Mouse (Mus musculus) limb, embryonic 11.5 days (tissue): ENCODE measurements around the gene Plvap. TPM values are rescaled to one million over a fixed set of nuclear protein-coding genes. Genes with fewer than 3 reads are reported as not detected.

Source experiments
- ATAC-seq: fragments of 200-750 bp; cut with Nextera tagmentation; 2 replicates; pipeline ENCODE4 v1.8.0; 2017; ENCODE audit warnings: low read depth; ENCODE audit not compliant: insufficient number of reproducible peaks, low FRiP score, low TSS enrichment
- DNase-seq: peaks from one replicate; pipeline ENCODE4 v3.0.0-alpha.2; 2015; ENCODE audit warnings: low spot score
- H3K27ac ChIP-seq: fragments of 300-500 bp; sonication (generic); replicated peaks from 2 replicates; pipeline ENCODE4 v1.5.1; 2014; ENCODE audit warnings: low read depth, mild to moderate bottlenecking, low read length
- H3K27me3 ChIP-seq: fragments of 300-500 bp; sonication (generic); 2 replicates; pipeline ENCODE4 v1.6.1; 2014; ENCODE audit warnings: mild to moderate bottlenecking, low read length, mixed read lengths; ENCODE audit not compliant: control insufficient read depth, insufficient read depth
- H3K36me3 ChIP-seq: fragments of 300-500 bp; sonication (generic); 2 replicates; pipeline ENCODE4 v1.6.1; 2014; ENCODE audit warnings: mild to moderate bottlenecking, low read length, moderate library complexity, mixed read lengths; ENCODE audit not compliant: control insufficient read depth, insufficient read depth
- H3K4me1 ChIP-seq: fragments of 300-500 bp; sonication (generic); 2 replicates; pipeline ENCODE4 v1.6.1; 2014; ENCODE audit warnings: low read length, mixed read lengths; ENCODE audit not compliant: control insufficient read depth, insufficient read depth
- H3K4me2 ChIP-seq: fragments of 300-500 bp; sonication (generic); 2 replicates; pipeline ENCODE4 v1.6.1; 2014; ENCODE audit warnings: low read depth, mild to moderate bottlenecking, moderate library complexity; ENCODE audit not compliant: severe bottlenecking
- H3K4me3 ChIP-seq: fragments of 300-500 bp; sonication (generic); 2 replicates; pipeline ENCODE4 v1.5.1; 2014; ENCODE audit warnings: low read depth, low read length
- H3K9ac ChIP-seq: fragments of 300-500 bp; sonication (generic); 2 replicates; pipeline ENCODE4 v1.6.1; 2014; ENCODE audit warnings: mild to moderate bottlenecking, low read length
- H3K9me3 ChIP-seq: fragments of 300-500 bp; sonication (generic); 2 replicates; pipeline ENCODE4 v1.6.1; 2016; ENCODE audit warnings: low read length; ENCODE audit not compliant: control insufficient read depth
- WGBS: fragments of 180-500 bp; shearing (Covaris S2); extraction: QIAGEN DNeasy Blood & Tissue Kit; methylation state at CpG from one replicate; pipeline ENCODE4 v1.1.7; 2014; 5-methylcytosine and 5-hydroxymethylcytosine counted together
- polyA plus RNA-seq: library from polyadenylated mRNA; unstranded; fragments of >200 nt; fragmentation: Nextera tagmentation; extraction: Ambion mirVana; gene quantifications from 2 replicates; pipeline ENCODE4 v1.2.1, GENCODE M21; 2014

The Plvap gene
- polyA plus RNA-seq, 1 experiment from 2014 or later: 58.2 TPM

- H3K27ac ChIP-seq: 0 out of 2 replicates have a peak overlapping the region, but pooled peaks have one; percentile 10
- peak; percentile 33 for ATAC-seq
- no peaks in the 10 kb centered on the region; the same call in 1 of the 2 replicates for H3K9me3 ChIP-seq
- peak overlapping the region; percentile 60 for H3K9ac ChIP-seq
- peaks cover 5% of the 10 kb centered on the region; the same call in 1 of the 2 replicates for H3K4me1 ChIP-seq
- H3K4me2 ChIP-seq: peak overlapping the region; percentile 85
- peak overlapping the region; percentile 92 for H3K4me3 ChIP-seq
- peak; percentile 62 for DNase-seq
- under 1% methylated on average over 24 of the region's 24 CpGs for WGBS
- no peaks in the 10 kb centered on the region for H3K27me3 ChIP-seq
- H3K36me3 ChIP-seq: peaks cover 7% of the 10 kb centered on the region; the same call in 1 of the 2 replicates
Observed at GRCm38 (mm10) chr8:71469411-71469810, 42.1 kb downstream of the Plvap start.

DNA sequence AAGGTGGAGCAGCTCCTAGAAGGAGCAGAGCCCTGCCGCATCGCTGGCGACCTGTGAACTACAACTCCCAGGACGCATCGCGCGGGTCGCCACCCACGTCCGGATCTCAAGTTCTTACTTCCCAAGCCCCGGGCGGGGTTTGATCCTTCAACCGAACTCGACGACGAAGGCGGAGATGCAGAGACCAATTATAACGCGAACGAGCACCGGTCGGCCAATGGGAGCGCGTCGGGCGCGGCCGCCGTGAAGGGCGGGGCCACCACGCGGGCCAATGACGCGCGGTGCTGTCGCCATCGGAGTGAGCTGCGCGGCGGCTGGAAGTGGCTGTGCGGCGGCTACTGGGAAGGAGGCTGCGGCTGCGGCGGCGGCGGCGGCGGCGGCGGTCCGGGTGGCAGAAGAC, 42.6 kb downstream of the Plvap start, which contains the start of gene Dda1:
TSS of gene Dda1 (plus strand) at position 284 of the 400 bp plus-strand sequence.
- H3K9ac ChIP-seq: peak within 1 kb of the TSS; percentile 60
- WGBS: under 1% methylated on average over 52 of the region's 52 CpGs
- peak; percentile 97 for DNase-seq
- peaks cover 5% of the 10 kb centered on the region; the same call in 1 of the 2 replicates for H3K36me3 ChIP-seq
- H3K4me3 ChIP-seq: peak within 1 kb of the TSS; percentile 92
- H3K4me2 ChIP-seq: peak within 1 kb of the TSS; percentile 85
- peak; percentile 80 for ATAC-seq
- H3K27me3 ChIP-seq: no peaks in the 10 kb centered on the region
- H3K4me1 ChIP-seq: peaks cover 10% of the 10 kb centered on the region; the same call in 1 of the 2 replicates
- no peaks in the 10 kb centered on the region; the same call in 1 of the 2 replicates for H3K9me3 ChIP-seq
- H3K27ac ChIP-seq: 0 out of 2 replicates have a peak within 1 kb of the TSS, but pooled peaks have one; percentile 10

DNA sequence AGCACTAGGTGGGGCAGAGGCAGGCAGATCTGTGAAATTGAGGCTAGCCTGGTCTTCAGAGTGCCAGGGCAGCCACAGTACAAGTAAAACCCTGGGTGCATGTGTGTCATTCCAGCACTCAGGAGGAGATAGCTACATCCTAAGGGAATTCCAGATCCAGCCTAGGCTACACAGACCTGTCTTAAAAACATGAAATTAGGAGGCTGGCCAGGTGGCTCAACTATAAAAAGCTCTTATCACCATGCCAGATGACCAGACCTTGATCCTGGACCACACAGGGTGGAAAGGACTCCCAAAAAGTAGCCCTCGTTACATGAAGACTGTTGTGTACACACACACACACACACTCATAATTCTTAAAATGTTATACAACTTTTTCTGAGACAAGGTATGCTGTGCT, 43.6 kb downstream of the Plvap start:
- Histone ChIP-seq H3K36me3 (peaks cover 2% of the 10 kb centered on the region; the same call in 1 of the 2 replicates), H3K9me3 (no peaks in the 10 kb centered on the region; the same call in 1 of the 2 replicates), H3K4me1 (peaks cover 12% of the 10 kb centered on the region; the same call in 1 of the 2 replicates), H3K4me2 (no peak overlapping the region), H3K9ac (no peak overlapping the region), H3K27ac (no peak overlapping the region), H3K4me3 (no peak overlapping the region), H3K27me3 (no peaks in the 10 kb centered on the region)
- WGBS: 88% methylated on average over 1 of the region's 1 CpGs
- no peak for DNase-seq
- ATAC-seq: no peak

DNA sequence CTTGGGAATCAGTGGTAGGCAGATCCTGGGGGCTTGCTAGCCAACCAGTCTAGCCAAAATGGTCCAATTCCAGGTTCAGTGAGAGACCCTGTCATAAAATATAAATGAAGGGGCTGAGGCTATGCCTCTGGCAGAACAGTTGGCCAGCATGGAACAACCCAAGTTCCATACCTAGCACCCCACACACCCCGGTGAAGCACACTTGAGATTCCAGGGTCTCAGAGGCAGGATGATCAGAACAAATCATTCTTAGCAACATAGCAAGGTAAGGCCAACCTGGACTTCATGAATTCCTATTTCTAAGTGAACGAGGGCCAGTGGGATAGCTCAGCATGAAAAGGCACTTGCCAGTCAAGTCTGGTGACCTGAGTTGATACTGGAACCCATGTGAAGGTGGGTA, 44.4 kb downstream of the Plvap start:
- no peak overlapping the region for H3K4me2 ChIP-seq
- no peaks in the 10 kb centered on the region; the same call in 1 of the 2 replicates for H3K9me3 ChIP-seq
- H3K36me3 ChIP-seq: peaks cover 2% of the 10 kb centered on the region; the same call in 1 of the 2 replicates
- DNase-seq (no peak), ATAC-seq (no peak)
- 89% methylated on average over 2 of the region's 2 CpGs for WGBS
- H3K27ac ChIP-seq: no peak overlapping the region
- no peak overlapping the region for H3K9ac ChIP-seq
- no peak overlapping the region for H3K4me3 ChIP-seq
- H3K4me1 ChIP-seq: peaks cover 17% of the 10 kb centered on the region
- H3K27me3 ChIP-seq: peaks cover 3% of the 10 kb centered on the region; the same call in 1 of the 2 replicates

GRCm38 (mm10) chr8:71466198-71466597, 45.4 kb downstream of the Plvap start:
- Histone ChIP-seq H3K27ac (no peak overlapping the region), H3K9ac (no peak overlapping the region), H3K4me2 (peak overlapping the region; percentile 90; the same call in 1 of the 2 replicates), H3K36me3 (peaks cover 4% of the 10 kb centered on the region; the same call in 1 of the 2 replicates), H3K4me1 (peaks cover 17% of the 10 kb centered on the region), H3K27me3 (peaks cover 3% of the 10 kb centered on the region; the same call in 1 of the 2 replicates), H3K9me3 (no peaks in the 10 kb centered on the region; the same call in 1 of the 2 replicates), H3K4me3 (no peak overlapping the region)
- no peak for ATAC-seq
- DNase-seq: no peak
- WGBS: 94% methylated on average over 5 of the region's 5 CpGs

DNA sequence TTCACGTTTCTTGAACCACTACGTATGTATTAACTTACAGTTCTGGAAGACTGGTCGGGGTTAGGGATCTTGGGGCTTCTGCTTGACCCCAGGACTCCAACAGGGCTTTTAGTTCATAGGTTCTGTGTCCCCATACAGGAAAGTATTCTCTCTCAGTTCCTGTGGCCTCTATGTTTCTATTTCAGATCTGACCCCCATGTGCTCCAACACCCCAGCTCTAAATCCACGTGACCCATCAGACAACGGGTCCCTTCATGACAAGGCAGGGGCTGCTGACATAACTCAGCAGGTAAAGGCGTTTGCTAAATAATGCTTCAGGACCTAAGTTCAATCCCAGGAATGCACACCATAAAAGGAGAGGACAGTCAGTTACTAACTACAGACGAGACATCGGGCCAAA, 45.8 kb downstream of the Plvap start:
- peak overlapping the region; percentile 90 for H3K4me2 ChIP-seq
- peaks cover 3% of the 10 kb centered on the region; the same call in 1 of the 2 replicates for H3K27me3 ChIP-seq
- WGBS: 87% methylated on average over 8 of the region's 8 CpGs
- ATAC-seq: no peak
- no peak overlapping the region; the same call in 1 of the 2 replicates for H3K9ac ChIP-seq
- H3K4me1 ChIP-seq: peaks cover 17% of the 10 kb centered on the region
- no peak overlapping the region for H3K27ac ChIP-seq
- peaks cover 6% of the 10 kb centered on the region; the same call in 1 of the 2 replicates for H3K36me3 ChIP-seq
- peak overlapping the region; percentile 85 for H3K4me3 ChIP-seq
- no peaks in the 10 kb centered on the region; the same call in 1 of the 2 replicates for H3K9me3 ChIP-seq
- DNase-seq: no peak

DNA sequence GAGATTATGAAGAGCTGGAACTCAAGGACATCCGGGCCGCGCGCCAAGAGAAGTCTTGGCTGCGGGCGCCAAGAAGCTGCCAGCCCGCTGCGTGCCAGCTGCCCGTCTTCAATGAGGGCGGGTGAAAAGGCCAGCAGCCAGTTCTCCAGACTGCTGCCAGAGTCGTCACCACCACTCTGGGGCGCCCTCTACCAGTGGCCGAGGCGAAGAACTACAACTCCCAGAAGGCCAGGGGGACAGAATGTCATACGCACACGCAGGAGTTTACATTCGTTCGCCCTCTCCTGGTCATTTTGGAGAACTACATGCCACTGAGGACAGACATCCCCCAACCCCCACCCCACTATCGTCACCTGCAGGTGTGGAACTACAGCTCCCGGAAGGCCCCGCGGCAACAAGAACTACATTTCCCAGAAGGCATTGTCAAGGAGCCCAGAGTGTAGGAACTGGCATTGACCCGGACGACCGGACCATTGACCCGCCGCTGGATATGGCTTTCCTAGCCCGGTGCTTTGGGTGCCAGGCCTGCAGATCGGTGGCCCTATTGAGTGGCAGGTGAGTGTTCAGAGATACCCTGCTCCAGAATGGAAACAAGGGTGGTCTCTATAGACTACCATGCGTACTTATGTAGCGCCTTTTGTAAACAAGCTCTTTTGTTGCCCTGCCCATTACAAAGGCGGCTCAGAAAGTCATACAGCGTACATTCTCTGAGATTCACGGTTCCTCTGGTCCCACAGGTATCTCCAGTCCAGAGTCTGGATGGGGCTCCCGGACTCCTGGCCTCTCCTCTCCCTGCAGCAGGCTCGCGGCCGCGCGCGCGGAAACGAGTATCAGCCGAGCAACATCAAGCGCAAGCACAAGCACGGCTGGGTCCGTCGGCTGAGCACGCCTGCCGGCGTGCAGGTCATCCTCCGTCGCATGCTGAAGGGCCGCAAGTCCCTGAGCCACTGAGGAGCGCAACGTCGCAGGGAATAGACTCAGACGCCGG, 46.7 kb downstream of the Plvap start, which contains the start of gene Mrpl34:
TSS of gene Mrpl34 (plus strand) at position 447 of the 988 bp plus-strand sequence.
- WGBS: under 1% methylated on average over 59 of the region's 59 CpGs

More for the DNA sequence above, 46.7 kb downstream of the Plvap start, which contains the start of gene Mrpl34:
- H3K4me3 ChIP-seq: peak within 1 kb of the TSS; percentile 85
- no peaks in the 10 kb centered on the region; the same call in 1 of the 2 replicates for H3K9me3 ChIP-seq
- peak; percentile 99 for DNase-seq
- peak within 1 kb of the TSS; percentile 90 for H3K4me2 ChIP-seq
- peak within 1 kb of the TSS; percentile 74 for H3K9ac ChIP-seq
- peaks cover 6% of the 10 kb centered on the region; the same call in 1 of the 2 replicates for H3K36me3 ChIP-seq
- H3K4me1 ChIP-seq: peaks cover 14% of the 10 kb centered on the region
- H3K27me3 ChIP-seq: peaks cover 3% of the 10 kb centered on the region; the same call in 1 of the 2 replicates
- no peak within 1 kb of the TSS; the same call in 1 of the 2 replicates for H3K27ac ChIP-seq
- ATAC-seq: peak; percentile 76
